Mouse (Mus musculus): ENCODE data around the gene Mpg. TPM values are rescaled to one million over a fixed set of nuclear protein-coding genes. Genes with fewer than 3 reads are reported as not detected.

Gene Mpg
- polyA plus RNA-seq, 2 experiments: 9.9 to 17.0 TPM

DNA sequence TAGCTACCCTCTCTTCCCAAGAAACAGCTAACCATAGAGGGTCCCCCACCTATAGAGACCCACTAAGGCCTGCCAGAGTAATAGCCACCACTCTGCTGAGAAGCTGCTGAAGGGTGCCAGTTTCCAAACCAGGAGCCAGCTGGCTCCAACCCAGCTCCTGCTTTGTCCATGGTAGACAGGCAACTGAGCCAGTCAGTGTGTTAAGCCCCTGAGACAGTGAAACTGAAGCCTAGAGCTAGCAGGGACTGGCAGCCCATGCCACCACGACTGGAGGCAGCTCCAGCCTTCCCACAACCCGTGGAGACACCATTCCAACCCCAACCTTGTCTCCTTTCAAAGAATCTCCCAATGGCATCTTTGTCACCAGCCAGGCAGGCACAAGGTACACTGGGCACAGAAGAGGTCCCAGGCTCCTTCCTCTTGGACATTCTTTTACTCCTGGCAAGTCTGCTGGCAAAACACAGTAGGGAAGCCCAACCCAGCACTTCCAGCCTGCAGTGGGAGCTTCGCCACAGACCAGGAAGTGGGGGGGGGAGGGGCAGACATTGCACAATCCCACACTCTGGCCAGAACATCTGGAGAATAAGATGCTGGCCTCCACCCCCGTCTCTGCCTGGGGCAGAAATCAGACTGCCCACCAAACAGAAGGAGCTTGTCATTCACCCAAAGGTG is 1.7 kb upstream of the Mpg start:
- Histone ChIP-seq H3K36me3 (replicated peaks; ENCODE audit: control insufficient read depth, insufficient read depth, low read depth) (peaks cover 3% of the 10 kb centered on the region; the same call in 1 of the 2 replicates), H3K9me3 (ENCODE audit: control insufficient read depth, low read length) (no peaks in the 10 kb centered on the region), H3K4me2 (ENCODE audit: low read depth) (no peak overlapping the region), H3K9ac (replicated peaks) (no peak overlapping the region), H3K4me3 (ENCODE audit: insufficient read depth in 1 of 2, low read depth in 2 of 2, low read length in 2 of 2) (no peak overlapping the region), H3K27ac (no peak overlapping the region), H3K4me1 (replicated peaks; ENCODE audit: control insufficient read depth in 2 of 2, insufficient read depth in 2 of 2, low read length in 1 of 2) (peaks cover 15 to 28% of the 10 kb centered on the region in 2 experiments), H3K27me3 (ENCODE audit: control insufficient read depth, insufficient read depth, low read length) (peaks cover 57% of the 10 kb centered on the region)
- no peak for TF ChIP-seq EP300 (IDR thresholded peaks at IDR 0.05; ENCODE audit: low read depth)
- TF ChIP-seq CTCF (IDR thresholded peaks at IDR 0.05; ENCODE audit: low read depth): no peak
- 8% methylated on average over 4 of the region's 4 CpGs for WGBS (ENCODE audit: insufficient replicate concordance)
- DNase-seq (ENCODE audit: low read depth in 3 of 3, low spot score in 3 of 3) (no peak), ATAC-seq (ENCODE audit: insufficient read depth) (no peak)

DNA sequence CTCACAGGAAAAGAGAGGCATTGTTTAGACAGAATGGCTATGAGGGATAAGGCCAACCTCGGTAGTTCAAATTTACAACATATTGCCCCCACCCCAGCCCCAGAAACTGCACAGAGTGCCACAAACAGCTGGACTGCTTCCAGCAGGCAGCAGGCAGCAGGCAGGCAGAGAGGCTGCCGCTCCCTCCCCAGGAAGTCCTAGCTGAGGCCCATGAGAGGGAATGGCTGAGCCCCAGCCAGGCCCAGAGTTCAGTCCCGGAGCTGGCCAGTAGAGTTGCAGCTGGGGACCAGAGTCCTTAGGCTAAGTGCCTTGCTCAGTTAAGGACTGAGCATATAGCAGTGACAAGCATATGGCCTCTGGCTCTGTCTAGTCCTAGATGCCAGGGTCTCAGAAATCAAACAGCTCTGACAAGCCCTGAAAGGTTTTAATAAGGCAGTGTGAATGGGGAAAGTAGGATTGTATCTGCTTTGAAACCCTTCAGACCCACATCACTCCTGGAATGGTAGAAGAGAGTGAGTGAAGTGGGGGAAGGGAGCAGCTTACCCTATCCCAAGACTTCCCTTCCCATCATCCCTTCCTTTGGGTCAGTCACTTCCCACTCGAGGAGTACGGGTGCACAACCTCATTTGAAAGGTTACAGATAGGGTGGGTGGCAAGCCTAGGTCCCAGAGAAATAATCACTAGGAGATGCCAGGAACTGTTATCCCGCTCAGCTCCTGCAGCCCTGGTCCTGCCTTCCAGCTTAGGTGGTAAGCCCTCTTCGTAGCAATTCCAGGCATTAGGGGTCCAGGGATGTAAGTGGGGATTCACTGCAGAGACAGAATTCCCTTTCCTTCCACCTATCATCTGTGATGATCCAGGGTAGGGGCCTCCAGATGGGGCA is 842 bp upstream of the Mpg start:
- peaks cover 11% of the 10 kb centered on the region for H3K36me3 ChIP-seq (replicated peaks; ENCODE audit: control insufficient read depth, insufficient read depth, low read depth)
- ATAC-seq (ENCODE audit: insufficient read depth): no peak
- no peak overlapping the region; the same call in 1 of the 2 replicates for H3K27ac ChIP-seq
- no peak for TF ChIP-seq EP300 (IDR thresholded peaks at IDR 0.05; ENCODE audit: low read depth)
- no peak for TF ChIP-seq CTCF (IDR thresholded peaks at IDR 0.05; ENCODE audit: low read depth)
- 50% methylated on average over 7 of the region's 7 CpGs for WGBS (ENCODE audit: insufficient replicate concordance)
- DNase-seq (ENCODE audit: low read depth in 3 of 3, low spot score in 3 of 3): no peak
- H3K9ac ChIP-seq (replicated peaks): no peak overlapping the region
- peaks cover 15 to 28% of the 10 kb centered on the region in 2 experiments for H3K4me1 ChIP-seq (replicated peaks; ENCODE audit: control insufficient read depth in 2 of 2, insufficient read depth in 2 of 2, low read length in 1 of 2)
- no peaks in the 10 kb centered on the region for H3K9me3 ChIP-seq (ENCODE audit: control insufficient read depth, low read length)
- H3K27me3 ChIP-seq (ENCODE audit: control insufficient read depth, insufficient read depth, low read length): peaks cover 48% of the 10 kb centered on the region
- peak overlapping the region in 1 of 2 experiments; percentile 90; a peak in 1 of 4 replicates for H3K4me3 ChIP-seq (ENCODE audit: insufficient read depth in 1 of 2, low read depth in 2 of 2, low read length in 2 of 2)
- peak overlapping the region; percentile 95; the same call in 1 of the 2 replicates for H3K4me2 ChIP-seq (ENCODE audit: low read depth)

- Histone ChIP-seq H3K27ac (no peak overlapping the region; the same call in 1 of the 2 replicates), H3K27me3 (ENCODE audit: control insufficient read depth, insufficient read depth, low read length) (peaks cover 32% of the 10 kb centered on the region), H3K9me3 (ENCODE audit: control insufficient read depth, low read length) (no peaks in the 10 kb centered on the region), H3K4me3 (ENCODE audit: insufficient read depth in 1 of 2, low read depth in 2 of 2, low read length in 2 of 2) (peak overlapping the region; percentile 71 to 90), H3K4me2 (ENCODE audit: low read depth) (peak overlapping the region; percentile 95), H3K9ac (replicated peaks) (peak overlapping the region; percentile 93), H3K4me1 (replicated peaks; ENCODE audit: control insufficient read depth in 2 of 2, insufficient read depth in 2 of 2, low read length in 1 of 2) (peaks cover 15 to 28% of the 10 kb centered on the region in 2 experiments), H3K36me3 (replicated peaks; ENCODE audit: control insufficient read depth, insufficient read depth, low read depth) (peaks cover 26% of the 10 kb centered on the region)
- TF ChIP-seq CTCF (IDR thresholded peaks at IDR 0.05; ENCODE audit: low read depth): no peak
- no peak for TF ChIP-seq EP300 (IDR thresholded peaks at IDR 0.05; ENCODE audit: low read depth)
- DNase-seq (ENCODE audit: low read depth in 3 of 3, low spot score in 3 of 3) (no peak), ATAC-seq (ENCODE audit: insufficient read depth) (no peak)
- WGBS (ENCODE audit: insufficient replicate concordance): 19% methylated on average over 1 of the region's 1 CpGs
These were observed 736 bp downstream of the Mpg start for GRCm38 (mm10) chr11:32227041-32227440.

- Histone ChIP-seq H3K36me3 (replicated peaks; ENCODE audit: control insufficient read depth, insufficient read depth, low read depth) (peaks cover 32% of the 10 kb centered on the region), H3K27me3 (ENCODE audit: control insufficient read depth, insufficient read depth, low read length) (peaks cover 27% of the 10 kb centered on the region), H3K9me3 (ENCODE audit: control insufficient read depth, low read length) (no peaks in the 10 kb centered on the region), H3K27ac (no peak overlapping the region; the same call in 1 of the 2 replicates), H3K4me2 (ENCODE audit: low read depth) (peak overlapping the region; percentile 95), H3K4me1 (replicated peaks; ENCODE audit: control insufficient read depth in 2 of 2, insufficient read depth in 2 of 2, low read length in 1 of 2) (peaks cover 15 to 25% of the 10 kb centered on the region in 2 experiments), H3K9ac (replicated peaks) (peak overlapping the region; percentile 93), H3K4me3 (ENCODE audit: insufficient read depth in 1 of 2, low read depth in 2 of 2, low read length in 2 of 2) (peak overlapping the region; percentile 10 to 90; a peak in 2 of 4 replicates)
- 88% methylated on average over 9 of the region's 9 CpGs for WGBS (ENCODE audit: insufficient replicate concordance)
- ATAC-seq (ENCODE audit: insufficient read depth) (no peak), DNase-seq (ENCODE audit: low read depth in 3 of 3, low spot score in 3 of 3) (no peak)
- TF ChIP-seq CTCF (IDR thresholded peaks at IDR 0.05; ENCODE audit: low read depth) (no peak), EP300 (IDR thresholded peaks at IDR 0.05; ENCODE audit: low read depth) (no peak)
These were observed 1.2 kb downstream of the Mpg start for GRCm38 (mm10) chr11:32227555-32227954.
